Mouse (Mus musculus) liver, embryonic 16.5 days (tissue): Measurements from ENCODE around the gene Avpr1b. TPM values are rescaled to one million over a fixed set of nuclear protein-coding genes. Genes with fewer than 3 reads are reported as not detected.
A peak's percentile ranks its signal among the peaks of the same experiment; 100 is the strongest.
"Not testable (repeated sequence)": the region's sequence is repeated elsewhere in the genome, so short reads cannot be mapped to it uniquely, and the experiment has no call there.

Source experiments
- ATAC-seq: fragments of 200-750 bp; cut with Nextera tagmentation; 2 replicates; pipeline ENCODE4 v1.8.0; 2017; ENCODE audit warnings: low read depth, mild to moderate bottlenecking, moderate number of reproducible peaks, moderate library complexity
- H3K27ac ChIP-seq: fragments of 300-500 bp; sonication (generic); 2 replicates; pipeline ENCODE4 v1.5.1; 2014; ENCODE audit warnings: mild to moderate bottlenecking, low read length
- H3K27me3 ChIP-seq: fragments of 300-500 bp; sonication (generic); 2 replicates; pipeline ENCODE4 v1.6.1; 2014; ENCODE audit warnings: low read depth, low read length, mixed read lengths; ENCODE audit not compliant: control insufficient read depth, insufficient read depth
- H3K36me3 ChIP-seq: fragments of 300-500 bp; sonication (generic); 2 replicates; pipeline ENCODE4 v1.6.1; 2014; ENCODE audit warnings: mild to moderate bottlenecking; ENCODE audit not compliant: control insufficient read depth, insufficient read depth
- H3K4me1 ChIP-seq: fragments of 300-500 bp; sonication (generic); 2 replicates; pipeline ENCODE4 v1.6.1; 2014; ENCODE audit warnings: low read depth, low read length, mixed read lengths; ENCODE audit not compliant: control insufficient read depth
- H3K4me2 ChIP-seq: fragments of 300-500 bp; sonication (generic); 2 replicates; pipeline ENCODE4 v1.6.1; 2014; ENCODE audit warnings: low read depth, low read length, mixed read lengths
- H3K4me3 ChIP-seq: fragments of 300-500 bp; sonication (generic); 2 replicates; pipeline ENCODE4 v1.5.1; 2014; ENCODE audit warnings: low read depth, mild to moderate bottlenecking, low read length
- H3K9ac ChIP-seq: fragments of 300-500 bp; sonication (generic); 2 replicates; pipeline ENCODE4 v1.6.1; 2014; ENCODE audit warnings: low read depth, low read length
- H3K9me3 ChIP-seq: fragments of 300-500 bp; sonication (generic); replicated peaks from 2 replicates; pipeline ENCODE4 v1.6.1; 2016; ENCODE audit warnings: low read length; ENCODE audit not compliant: control insufficient read depth
- WGBS: fragments of 180-500 bp; shearing (Covaris S2); extraction: QIAGEN DNeasy Blood & Tissue Kit; methylation state at CpG from one replicate; pipeline ENCODE4 v1.1.7; 2014; ENCODE audit not compliant: insufficient replicate concordance; 5-methylcytosine and 5-hydroxymethylcytosine counted together
- polyA plus RNA-seq: library from polyadenylated mRNA; unstranded; fragments of >200 nt; fragmentation: Nextera tagmentation; extraction: Ambion mirVana; gene quantifications from 2 replicates; pipeline ENCODE4 v1.2.1, GENCODE M21; 2015

Gene Avpr1b
- polyA plus RNA-seq, 1 experiment from 2014 or later = not detected

DNA sequence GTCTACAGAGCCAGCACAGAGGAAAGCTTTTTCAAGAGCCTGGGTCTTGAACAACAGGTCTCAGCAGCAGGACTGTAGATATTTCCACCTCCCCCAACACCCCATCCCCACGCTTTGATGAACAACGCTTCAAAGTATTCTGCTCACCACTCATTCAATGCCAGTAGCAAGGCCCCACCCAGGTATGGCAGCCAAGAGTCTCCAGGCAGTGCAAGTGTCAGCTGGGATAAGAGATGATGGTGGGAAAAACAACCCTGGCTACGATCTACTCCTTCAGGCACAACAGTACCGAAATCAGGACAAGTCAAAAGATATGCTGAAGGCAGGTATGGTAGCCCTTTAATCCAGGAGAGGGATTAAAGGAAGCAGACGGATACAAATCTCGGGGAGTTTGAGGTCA, 27.2 kb downstream of the Avpr1b start:
- WGBS = 74% methylated on average over 6 of the region's 6 CpGs
- Histone ChIP-seq H3K27me3 (no peaks in the 10 kb centered on the region), H3K4me1 (peaks cover 2% of the 10 kb centered on the region), H3K27ac (no peak overlapping the region), H3K9me3 (no peaks in the 10 kb centered on the region), H3K4me3 (no peak overlapping the region), H3K4me2 (no peak overlapping the region), H3K36me3 (no peaks in the 10 kb centered on the region), H3K9ac (no peak overlapping the region)
- no peak for ATAC-seq

- not testable (repeated sequence) for H3K27ac ChIP-seq, H3K9me3 ChIP-seq, H3K27me3 ChIP-seq, H3K36me3 ChIP-seq, ATAC-seq, H3K4me3 ChIP-seq, H3K4me2 ChIP-seq, H3K4me1 ChIP-seq, H3K9ac ChIP-seq
- WGBS = 73% methylated on average over 6 of the region's 6 CpGs
These were observed 33.2 kb downstream of the Avpr1b start for GRCm38 (mm10) chr1:131632216-131632615.

DNA sequence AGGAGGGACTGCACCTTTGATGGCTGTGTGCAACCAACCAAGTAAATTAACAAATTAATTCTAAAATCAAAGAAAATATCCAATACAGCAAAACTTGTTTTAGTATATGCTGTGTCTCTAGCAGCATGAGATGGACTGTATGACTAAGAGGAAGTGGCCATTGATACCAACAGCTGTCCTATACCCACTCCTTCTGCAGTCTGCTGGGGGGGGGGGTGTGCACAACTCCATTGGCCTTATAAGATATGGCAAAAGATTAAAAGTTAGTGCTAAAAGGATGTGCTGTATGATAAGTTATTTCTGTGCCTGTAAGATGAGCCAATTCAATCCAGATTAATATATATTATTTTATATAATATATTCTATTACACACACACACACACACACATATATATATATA, 35.5 kb downstream of the Avpr1b start:
- Histone ChIP-seq H3K4me3 (no peak overlapping the region), H3K27me3 (no peaks in the 10 kb centered on the region), H3K27ac (no peak overlapping the region), H3K4me2 (no peak overlapping the region), H3K9ac (no peak overlapping the region), H3K36me3 (no peaks in the 10 kb centered on the region), H3K4me1 (peaks cover 10% of the 10 kb centered on the region), H3K9me3 (no peaks in the 10 kb centered on the region)
- ATAC-seq = no peak

DNA sequence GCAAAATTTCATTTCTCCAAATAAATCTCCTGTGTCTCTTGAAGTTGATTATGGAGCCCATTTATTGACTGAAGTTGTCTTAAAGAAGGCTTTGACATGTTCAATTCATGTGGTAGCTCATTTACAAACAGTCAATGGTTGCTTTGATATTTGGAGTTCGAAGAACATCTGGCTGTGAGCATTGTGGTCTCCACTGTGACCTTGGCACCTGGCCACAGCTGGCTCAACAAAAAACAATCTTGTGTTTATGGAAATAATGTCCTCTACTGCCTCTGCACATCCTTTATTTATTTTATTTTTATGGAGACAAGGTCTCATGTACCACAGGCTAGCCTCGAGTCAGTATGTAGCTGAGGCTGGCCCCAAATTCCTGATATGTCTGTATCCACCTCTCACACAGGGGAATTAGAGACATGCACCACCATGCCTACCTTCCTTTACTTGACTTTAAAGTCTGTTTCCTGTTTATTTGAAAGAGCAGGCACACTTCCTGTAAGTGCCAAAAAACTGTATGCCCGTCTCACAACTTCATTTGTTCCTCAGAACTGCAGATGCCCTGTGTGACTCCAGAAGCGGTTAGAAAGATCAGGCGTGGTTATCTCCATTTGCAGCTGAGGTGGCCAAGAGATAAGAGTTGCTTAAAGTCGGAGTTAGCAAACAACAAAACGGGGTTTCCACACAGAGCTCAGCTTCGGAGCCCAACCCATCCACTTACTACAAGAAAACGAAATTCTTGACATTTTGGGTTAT, 38.9 kb downstream of the Avpr1b start, which contains the start of gene Ctse:
Gene Ctse, plus strand, starts transcription at position 516 of the 750 bp plus-strand sequence.
- Histone ChIP-seq H3K9ac (peak within 1 kb of the TSS; percentile 73), H3K27me3 (no peaks in the 10 kb centered on the region), H3K4me2 (peak within 1 kb of the TSS; percentile 62), H3K27ac (peak within 1 kb of the TSS; percentile 95), H3K9me3 (0 out of 2 replicates have a peak, but pooled peaks cover 2% of the 10 kb centered on the region), H3K4me1 (peaks cover 10% of the 10 kb centered on the region), H3K36me3 (peaks cover 5% of the 10 kb centered on the region; the same call in 1 of the 2 replicates), H3K4me3 (peak within 1 kb of the TSS; percentile 71)
- peak; percentile 98 for ATAC-seq
- whole genome bisulfite sequencing = 14% methylated on average over 9 of the region's 9 CpGs

GRCm38 (mm10) chr1:131638541-131639421, 39.7 kb downstream of the Avpr1b start:
- peak overlapping the region; percentile 73 for H3K9ac ChIP-seq
- H3K27me3 ChIP-seq = no peaks in the 10 kb centered on the region
- H3K4me1 ChIP-seq = peaks cover 10% of the 10 kb centered on the region
- peak overlapping the region; percentile 71 for H3K4me3 ChIP-seq
- H3K4me2 ChIP-seq = peak overlapping the region; percentile 62
- peak overlapping the region; percentile 95 for H3K27ac ChIP-seq
- peaks cover 5% of the 10 kb centered on the region; the same call in 1 of the 2 replicates for H3K36me3 ChIP-seq
- peak; percentile 40 for ATAC-seq
- H3K9me3 ChIP-seq = 0 out of 2 replicates have a peak, but pooled peaks cover 2% of the 10 kb centered on the region
- WGBS = 23% methylated on average over 9 of the region's 9 CpGs

- Histone ChIP-seq H3K9ac (peak overlapping the region; percentile 47; the same call in 1 of the 2 replicates), H3K27me3 (no peaks in the 10 kb centered on the region), H3K9me3 (0 out of 2 replicates have a peak, but pooled peaks cover 2% of the 10 kb centered on the region), H3K4me2 (peak overlapping the region; percentile 62), H3K4me3 (peak overlapping the region; percentile 57), H3K4me1 (peaks cover 10% of the 10 kb centered on the region), H3K27ac (peak overlapping the region; percentile 41; the same call in 1 of the 2 replicates), H3K36me3 (peaks cover 5% of the 10 kb centered on the region; the same call in 1 of the 2 replicates)
- WGBS = 81% methylated on average over 4 of the region's 4 CpGs
- no peak for ATAC-seq
These were observed 41.0 kb downstream of the Avpr1b start for GRCm38 (mm10) chr1:131640062-131640461.

- Histone ChIP-seq H3K9ac (no peak overlapping the region), H3K36me3 (peaks cover 5% of the 10 kb centered on the region; the same call in 1 of the 2 replicates), H3K4me1 (peaks cover 10% of the 10 kb centered on the region), H3K4me3 (no peak overlapping the region), H3K9me3 (0 out of 2 replicates have a peak, but pooled peaks cover 2% of the 10 kb centered on the region), H3K27ac (no peak overlapping the region), H3K27me3 (no peaks in the 10 kb centered on the region), H3K4me2 (no peak overlapping the region)
- WGBS = 93% methylated on average over 13 of the region's 13 CpGs
- no peak for ATAC-seq
These were observed 42.5 kb downstream of the Avpr1b start for GRCm38 (mm10) chr1:131641565-131641964.

DNA sequence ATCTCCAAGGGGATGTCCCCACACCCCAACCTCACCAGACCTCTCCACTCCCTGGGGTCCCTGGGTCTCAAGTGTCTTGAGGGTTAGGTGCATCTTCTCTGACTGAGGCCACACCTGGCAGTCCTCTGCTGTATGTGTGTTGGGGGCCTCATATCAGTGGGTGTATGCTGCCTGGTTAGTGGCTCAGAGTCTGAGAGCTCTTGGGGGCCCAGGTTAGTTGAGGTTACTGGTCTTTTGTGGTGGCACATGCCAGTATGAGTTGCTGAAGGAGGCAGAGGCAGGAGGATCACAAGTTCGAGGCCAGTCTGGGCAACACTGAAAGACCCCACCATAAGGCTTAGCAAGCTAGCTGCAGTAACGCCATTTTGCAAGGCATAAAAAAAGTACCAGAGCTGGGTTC, 43.2 kb downstream of the Avpr1b start:
- H3K4me3 ChIP-seq = 0 out of 2 replicates have a peak overlapping the region, but pooled peaks have one; percentile 24
- H3K4me2 ChIP-seq = no peak overlapping the region; the same call in 1 of the 2 replicates
- H3K9me3 ChIP-seq = 0 out of 2 replicates have a peak, but pooled peaks cover 2% of the 10 kb centered on the region
- no peak overlapping the region for H3K27ac ChIP-seq
- WGBS = 80% methylated on average over 2 of the region's 2 CpGs
- H3K9ac ChIP-seq = no peak overlapping the region
- peaks cover 7% of the 10 kb centered on the region for H3K4me1 ChIP-seq
- H3K36me3 ChIP-seq = peaks cover 5% of the 10 kb centered on the region; the same call in 1 of the 2 replicates
- no peaks in the 10 kb centered on the region for H3K27me3 ChIP-seq
- ATAC-seq = no peak
